Mouse (Mus musculus): ENCODE data around the gene Ccdc51.
"Not testable (repeated sequence)": the region's sequence is repeated elsewhere in the genome, so short reads cannot be mapped to it uniquely, and the experiment has no call there.

The Ccdc51 gene

DNA sequence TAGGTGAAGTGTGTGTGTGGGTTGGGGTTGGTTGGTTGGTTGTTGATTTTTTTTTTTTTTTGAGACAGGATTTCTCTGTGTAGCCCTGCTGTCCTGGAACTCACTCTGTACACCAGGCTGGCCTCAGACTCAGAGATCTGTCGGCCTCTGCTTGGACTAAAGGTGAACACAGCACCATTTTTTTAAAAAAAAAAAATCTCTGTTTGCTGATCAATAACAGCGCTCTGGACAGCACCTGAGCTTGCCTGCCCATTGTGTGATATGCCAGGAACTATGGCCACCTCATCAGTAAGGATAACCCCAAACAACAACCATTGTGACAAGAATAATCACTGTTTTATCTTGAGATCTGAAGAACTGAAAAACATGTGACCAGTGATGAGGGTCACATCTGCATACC, 42.8 kb downstream of the Ccdc51 start:
- no peak for DNase-seq (ENCODE audit: low spot score)

GRCm38 (mm10) chr9:109125481-109125880, 43.2 kb downstream of the Ccdc51 start:
- no peak for DNase-seq (ENCODE audit: low spot score)

- no peak for DNase-seq (ENCODE audit: low spot score)
These were observed 44.8 kb downstream of the Ccdc51 start for GRCm38 (mm10) chr9:109127076-109127475.

DNA sequence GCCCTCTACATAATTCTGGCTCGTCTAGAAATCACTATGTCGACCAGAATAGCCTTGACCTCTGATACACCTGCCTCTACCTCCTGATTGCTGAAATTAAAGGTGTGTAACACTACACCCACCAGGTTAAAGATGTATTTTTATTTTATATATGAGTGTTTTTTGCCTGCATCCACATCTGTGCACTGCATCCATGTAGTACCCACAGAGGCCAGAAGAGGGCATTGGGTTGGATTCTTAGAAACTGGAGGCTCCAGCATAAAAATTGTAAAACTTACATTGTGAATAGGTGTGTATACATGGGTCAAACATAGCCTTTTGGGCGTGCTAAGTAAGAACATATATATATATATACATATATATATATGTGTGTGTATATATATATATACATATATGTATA, 45.9 kb downstream of the Ccdc51 start:
- DNase-seq (ENCODE audit: low spot score) = peak; percentile 34

DNA sequence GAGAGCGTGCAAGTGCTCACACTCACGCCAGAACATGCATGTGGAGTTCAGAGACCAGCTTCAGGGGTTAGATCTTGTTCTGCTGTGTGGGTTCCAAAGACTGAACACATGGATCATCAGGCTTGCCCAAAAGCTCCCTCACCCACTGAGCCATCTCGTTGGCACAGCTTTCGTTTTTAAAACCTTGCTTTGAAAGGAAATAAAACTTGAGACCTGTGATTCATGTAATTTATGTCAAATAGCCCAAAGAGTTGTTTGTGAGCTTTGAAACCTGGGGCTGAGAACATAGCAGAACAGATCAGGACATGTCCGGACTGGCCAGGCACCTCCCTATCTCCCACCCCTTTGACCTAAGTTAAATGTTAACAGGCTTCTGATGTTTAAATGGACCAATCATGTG, 47.8 kb downstream of the Ccdc51 start:
- no peak for DNase-seq (ENCODE audit: low spot score)

GRCm38 (mm10) chr9:109140414-109140813, 58.1 kb downstream of the Ccdc51 start:
- DNase-seq (ENCODE audit: low spot score) = not testable (repeated sequence)
